Mouse (Mus musculus) MEL (cell line): Measurements from ENCODE around the gene Ifitm3. TPM values are rescaled to one million over a fixed set of nuclear protein-coding genes. Genes with fewer than 3 reads are reported as not detected.

Experiments used
- DNase-seq: peaks from one replicate; pipeline ENCODE4 v3.0.0; 2011; ENCODE audit warnings: low read depth, low spot score
- H3K27ac ChIP-seq: 2 replicates; pipeline ENCODE4 v1.5.1; 2012; ENCODE audit warnings: low read depth, mild to moderate bottlenecking, control low read depth, low read length, moderate library complexity; ENCODE audit not compliant: control insufficient read depth
- H3K27me3 ChIP-seq, 2 experiments: fragments of 150-350 bp in 1 of 2; sonication (generic) in 1 of 2; 2 replicates each; pipeline ENCODE4 v1.6.1; 2012; ENCODE audit warnings: low read length in 2 of 2, mild to moderate bottlenecking in 2 of 2, improper control_type of control experiment in 1 of 2, moderate library complexity in 1 of 2; ENCODE audit not compliant: insufficient read depth in 2 of 2, control insufficient read depth in 1 of 2
- H3K36me3 ChIP-seq, 2 experiments: 2 replicates each; pipeline ENCODE4 v1.6.1; 2012 to 2014; ENCODE audit warnings: low read length in 2 of 2, improper control_type of control experiment in 1 of 2, inconsistent platforms in 1 of 2, mild to moderate bottlenecking in 1 of 2; ENCODE audit not compliant: insufficient read depth in 2 of 2, control insufficient read depth in 1 of 2
- H3K4me1 ChIP-seq, 2 experiments: fragments of 150-350 bp in 1 of 2; sonication (generic) in 1 of 2; 2 replicates each; pipeline ENCODE4 v1.6.1; 2012; ENCODE audit warnings: low read length in 2 of 2, improper control_type of control experiment in 1 of 2, mild to moderate bottlenecking in 1 of 2; ENCODE audit not compliant: insufficient read depth in 2 of 2, control insufficient read depth in 1 of 2
- H3K4me3 ChIP-seq, 2 experiments: fragments of 150-350 bp in 1 of 2; sonication (generic) in 1 of 2; 2 replicates each; pipeline ENCODE4 v1.5.1; 2012; ENCODE audit warnings: low read depth in 2 of 2, low read length in 2 of 2, mild to moderate bottlenecking in 2 of 2, moderate library complexity in 2 of 2, control low read depth in 1 of 2, improper control_type of control experiment in 1 of 2; ENCODE audit not compliant: control insufficient read depth in 1 of 2, insufficient read depth in 1 of 2
- H3K79me2 ChIP-seq: 2 replicates; pipeline ENCODE4 v1.6.1; 2012; ENCODE audit warnings: mild to moderate bottlenecking, low read length, moderate library complexity; ENCODE audit not compliant: control insufficient read depth, poor library complexity, insufficient read depth
- H3K9ac ChIP-seq: 2 replicates; pipeline ENCODE4 v1.6.1; 2012; ENCODE audit warnings: low read depth, mild to moderate bottlenecking, control low read depth, low read length, moderate library complexity; ENCODE audit not compliant: control insufficient read depth, poor library complexity, severe bottlenecking
- H3K9me3 ChIP-seq: fragments of 150-350 bp; sonication (generic); replicated peaks from 2 replicates; pipeline ENCODE4 v1.6.1; 2012; ENCODE audit warnings: mild to moderate bottlenecking, low read length, improper control_type of control experiment, moderate library complexity; ENCODE audit not compliant: insufficient read depth
- BHLHE40 ChIP-seq: IDR thresholded peaks from 2 replicates; pipeline ENCODE4 v1.6.1; 2012; ENCODE audit warnings: low read depth, mild to moderate bottlenecking, inconsistent platforms, low read length, improper control_type of control experiment, borderline replicate concordance
- CHD2 ChIP-seq: IDR thresholded peaks from 2 replicates; pipeline ENCODE4 v1.6.1; 2011; ENCODE audit warnings: low read length, improper control_type of control experiment
- CTCF ChIP-seq, 3 experiments: IDR thresholded peaks in 2 of 3; conservative IDR thresholded peaks in 1 of 3; 2 replicates each; pipeline ENCODE4 v1.5.1; 2011 to 2012; ENCODE audit warnings: low read length in 3 of 3, low read depth in 2 of 3, mild to moderate bottlenecking in 2 of 3, improper control_type of control experiment in 1 of 3, inconsistent platforms in 1 of 3, mixed read lengths in 1 of 3, moderate library complexity in 1 of 3; ENCODE audit not compliant: control insufficient read depth in 1 of 3, insufficient read depth in 1 of 3, poor library complexity in 1 of 3, severe bottlenecking in 1 of 3
- ELF1 ChIP-seq: IDR thresholded peaks from 2 replicates; pipeline ENCODE4 v1.6.1; 2014; ENCODE audit warnings: low read depth, mild to moderate bottlenecking, inconsistent platforms, low read length, improper control_type of control experiment, moderate library complexity
- HCFC1 ChIP-seq: IDR thresholded peaks from 2 replicates; pipeline ENCODE4 v1.6.1; 2012; ENCODE audit warnings: low read depth, mild to moderate bottlenecking, inconsistent platforms, low read length, improper control_type of control experiment, moderate library complexity
- MAFK ChIP-seq: IDR thresholded peaks from 2 replicates; pipeline ENCODE4 v1.6.1; 2011; ENCODE audit warnings: low read depth, mild to moderate bottlenecking, low read length, improper control_type of control experiment, borderline replicate concordance
- MAX ChIP-seq: IDR thresholded peaks from 2 replicates; pipeline ENCODE4 v1.6.1; 2011; ENCODE audit warnings: low read length, improper control_type of control experiment
- MAZ ChIP-seq: IDR thresholded peaks from 2 replicates; pipeline ENCODE4 v1.6.1; 2012; ENCODE audit warnings: low read depth, mild to moderate bottlenecking, inconsistent platforms, low read length, improper control_type of control experiment
- MEF2A ChIP-seq: IDR thresholded peaks from 2 replicates; pipeline ENCODE4 v1.6.1; 2014; ENCODE audit warnings: low read depth, mild to moderate bottlenecking, inconsistent platforms, low read length, improper control_type of control experiment; ENCODE audit not compliant: poor library complexity, insufficient replicate concordance, severe bottlenecking; ENCODE audit errors: extremely low read depth
- MXI1 ChIP-seq: IDR thresholded peaks from 2 replicates; pipeline ENCODE4 v1.6.1; 2011; ENCODE audit warnings: mild to moderate bottlenecking, low read depth, low read length, improper control_type of control experiment
- MYC ChIP-seq: IDR thresholded peaks from 2 replicates; pipeline ENCODE4 v1.6.1; 2011; ENCODE audit warnings: low read depth, mild to moderate bottlenecking, low read length, improper control_type of control experiment, moderate library complexity
- NELFE ChIP-seq: IDR thresholded peaks from 2 replicates; pipeline ENCODE4 v1.6.1; 2011; ENCODE audit warnings: low read depth, low read length, improper control_type of control experiment
- NRF1 ChIP-seq: IDR thresholded peaks from 2 replicates; pipeline ENCODE4 v1.6.1; 2014; ENCODE audit warnings: low read depth, mild to moderate bottlenecking, inconsistent platforms, low read length, improper control_type of control experiment, moderate library complexity; ENCODE audit not compliant: poor library complexity, insufficient read depth, severe bottlenecking
- POLR2A ChIP-seq, 2 experiments: IDR thresholded peaks; 2 replicates each; pipeline ENCODE4 v1.6.1; 2011 to 2012; ENCODE audit warnings: low read length in 2 of 2, mild to moderate bottlenecking in 2 of 2, control low read depth in 1 of 2, improper control_type of control experiment in 1 of 2, low read depth in 1 of 2, moderate library complexity in 1 of 2; ENCODE audit not compliant: control insufficient read depth in 1 of 2, insufficient read depth in 1 of 2, poor library complexity in 1 of 2
- POLR2AphosphoS2 ChIP-seq: IDR thresholded peaks from 2 replicates; pipeline ENCODE4 v1.6.1; 2011; ENCODE audit warnings: low read length, improper control_type of control experiment
- POLR2AphosphoS5 ChIP-seq: IDR thresholded peaks from 2 replicates; pipeline ENCODE4 v1.6.1; 2012; ENCODE audit warnings: low read depth, borderline replicate concordance, mild to moderate bottlenecking, inconsistent platforms, low read length, moderate library complexity, mixed read lengths
- SIN3A ChIP-seq: IDR thresholded peaks from 2 replicates; pipeline ENCODE4 v1.6.1; 2012; ENCODE audit warnings: low read length, improper control_type of control experiment, inconsistent platforms
- USF2 ChIP-seq, 2 experiments: IDR thresholded peaks; 2 replicates each; pipeline ENCODE4 v1.6.1; 2011 to 2012; ENCODE audit warnings: improper control_type of control experiment in 2 of 2, low read length in 2 of 2, borderline replicate concordance in 1 of 2, inconsistent platforms in 1 of 2, low read depth in 1 of 2, mild to moderate bottlenecking in 1 of 2; ENCODE audit not compliant: insufficient read depth in 1 of 2
- ZC3H11A ChIP-seq: IDR thresholded peaks from 2 replicates; pipeline ENCODE4 v1.6.1; 2012; ENCODE audit warnings: low read depth, mild to moderate bottlenecking, inconsistent platforms, low read length, improper control_type of control experiment
- ZKSCAN1 ChIP-seq: IDR thresholded peaks from 2 replicates; pipeline ENCODE4 v1.6.1; 2012; ENCODE audit warnings: low read depth, mild to moderate bottlenecking, inconsistent platforms, low read length, improper control_type of control experiment, moderate library complexity
- ZMIZ1 ChIP-seq: IDR thresholded peaks from 2 replicates; pipeline ENCODE4 v1.6.1; 2012; ENCODE audit warnings: low read depth, mild to moderate bottlenecking, inconsistent platforms, low read length, improper control_type of control experiment, moderate library complexity
- ZNF384 ChIP-seq: IDR thresholded peaks from 2 replicates; pipeline ENCODE4 v1.6.1; 2012; ENCODE audit warnings: low read depth, mild to moderate bottlenecking, inconsistent platforms, low read length, improper control_type of control experiment
- polyA plus RNA-seq, 2 experiments: library from polyadenylated mRNA; stranded (reverse) in 1 of 2; unstranded in 1 of 2; fragments of >175 nt in 1 of 2; fragments of >200 nt in 1 of 2; gene quantifications; 2 replicates each; pipeline versions ENCODE4 v1.2.1 to v1.2.4; 2012; ENCODE audit warnings: low replicate concordance in 2 of 2, low read depth in 1 of 2; ENCODE audit not compliant: insufficient read length in 2 of 2, insufficient read depth in 1 of 2, missing spikeins in 1 of 2
- total RNA-seq: library from RNA; depleted of rRNA; stranded (reverse); fragments of 300-350 nt; gene quantifications from 2 replicates; pipeline ENCODE4 v1.2.3, GENCODE M21; 2012

The Ifitm3 gene
- total and polyA plus RNA-seq, 3 experiments: 6.4 to 12.8 TPM; not detected in 1

GRCm38 (mm10) chr7:141030390-141030789, 19.8 kb upstream of the Ifitm3 start:
- Histone ChIP-seq H3K27ac (no peak overlapping the region), H3K4me1 (no peaks in the 10 kb centered on the region), H3K27me3 (peaks cover 12 to 13% of the 10 kb centered on the region in 2 experiments), H3K9ac (no peak overlapping the region), H3K4me3 (no peak overlapping the region), H3K36me3 (no peaks in the 10 kb centered on the region), H3K79me2 (no peaks in the 10 kb centered on the region), H3K9me3 (no peaks in the 10 kb centered on the region)
- TF ChIP-seq MAX (no peak), POLR2AphosphoS5 (no peak), ZMIZ1 (no peak), POLR2AphosphoS2 (no peak), MYC (no peak), CHD2 (no peak), ZC3H11A (no peak), ZKSCAN1 (no peak), POLR2A (IDR thresholded peaks at IDR 0.05; ENCODE audit: control insufficient read depth in 1 of 2, insufficient read depth in 1 of 2, low read depth in 1 of 2, low read length in 2 of 2, poor library complexity in 1 of 2) (no peak), NELFE (no peak), MXI1 (no peak), CTCF (IDR thresholded peaks at IDR 0.05 in 2 of 3, conservative IDR thresholded peaks at IDR 0.05 in 1 of 3; ENCODE audit: control insufficient read depth in 1 of 3, insufficient read depth in 1 of 3, low read depth in 2 of 3, low read length in 3 of 3, poor library complexity in 1 of 3, severe bottlenecking in 1 of 3) (no peak), HCFC1 (no peak)
- DNase-seq: no peak

GRCm38 (mm10) chr7:141028831-141029230, 18.3 kb upstream of the Ifitm3 start, which contains the start of gene Gm17387:
Gene Gm17387 (plus strand): TSS chr7:141029131.
- DNase-seq: no peak
- no peak for TF ChIP-seq MXI1
- TF ChIP-seq ELF1: no peak
- TF ChIP-seq BHLHE40: no peak
- no peak for TF ChIP-seq ZNF384
- no peak for TF ChIP-seq USF2 (IDR thresholded peaks at IDR 0.05; ENCODE audit: borderline replicate concordance in 1 of 2, insufficient read depth in 1 of 2, low read depth in 1 of 2, low read length in 2 of 2)
- no peak for TF ChIP-seq SIN3A
- no peak for TF ChIP-seq MAZ
- no peak for TF ChIP-seq MEF2A
- TF ChIP-seq MAFK: no peak
- TF ChIP-seq HCFC1: no peak
- TF ChIP-seq NRF1: no peak
- no peak for TF ChIP-seq POLR2A (IDR thresholded peaks at IDR 0.05; ENCODE audit: control insufficient read depth in 1 of 2, insufficient read depth in 1 of 2, low read depth in 1 of 2, low read length in 2 of 2, poor library complexity in 1 of 2)
- TF ChIP-seq, all 39 proteins: peak for 0
- H3K27me3 ChIP-seq: peaks cover 11 to 12% of the 10 kb centered on the region in 2 experiments
- no peak within 1 kb of the TSS for H3K27ac ChIP-seq
- H3K9ac ChIP-seq: no peak within 1 kb of the TSS
- no peaks in the 10 kb centered on the region for H3K79me2 ChIP-seq
- no peak within 1 kb of the TSS for H3K4me3 ChIP-seq
- no peaks in the 10 kb centered on the region for H3K36me3 ChIP-seq
- H3K9me3 ChIP-seq: no peaks in the 10 kb centered on the region
- no peaks in the 10 kb centered on the region for H3K4me1 ChIP-seq
